Mouse (Mus musculus) stomach, postnatal 0 days (tissue): ENCODE data around the gene Pkp1.

Experiments
- CTCF ChIP-seq: IDR thresholded peaks from 2 replicates; pipeline ENCODE4 v1.5.1; 2016; ENCODE audit warnings: antibody characterized with exemption, low read depth, mild to moderate bottlenecking, moderate library complexity
- EP300 ChIP-seq: optimal IDR thresholded peaks from 2 replicates; pipeline ENCODE3; 2016; ENCODE audit warnings: antibody characterized with exemption

- TF ChIP-seq CTCF, result no peak
- no peak for TF ChIP-seq EP300
Observed at GRCm38 (mm10) chr1:135857137-135857775, 61.8 kb downstream of the Pkp1 start.
